Mouse (Mus musculus) ES-Bruce4 (cell line): ENCODE results near the gene Ctxn1.
"Not testable (repeated sequence)": the region's sequence is repeated elsewhere in the genome, so short reads cannot be mapped to it uniquely, and the experiment has no call there.

Source experiments
- CTCF ChIP-seq: IDR thresholded peaks from one replicate; pipeline ENCODE4 v1.8.1; 2011; ENCODE audit warnings: low read depth, low read length
- POLR2A ChIP-seq: IDR thresholded peaks from one replicate; pipeline ENCODE4 v1.8.1; 2011; ENCODE audit warnings: low read length; ENCODE audit not compliant: insufficient read depth

DNA sequence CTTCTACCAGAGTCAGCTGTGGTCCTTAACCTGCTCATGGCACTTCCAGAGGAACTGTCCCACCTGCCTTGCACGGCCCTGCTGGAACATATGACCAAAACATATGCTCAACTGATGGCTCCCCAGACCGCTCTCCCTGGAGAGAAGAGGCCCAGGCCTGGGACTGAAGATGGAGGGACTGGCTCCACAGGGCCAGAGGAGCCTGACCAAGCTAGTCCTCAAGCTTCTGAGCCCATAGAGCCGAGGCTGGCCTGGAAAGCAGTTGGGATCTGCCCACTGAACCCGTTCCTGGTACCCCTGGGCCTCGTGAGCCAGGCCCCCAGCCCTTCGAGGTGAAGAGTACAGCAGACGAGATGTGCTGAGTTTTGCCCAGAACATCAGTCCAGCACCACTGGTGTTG lies 3.6 kb downstream of the Ctxn1 start:
- not testable (repeated sequence) for TF ChIP-seq CTCF, POLR2A
